8 mouse cellular contexts compared by ENCODE assay signal in genomic region chr3:101812341-101812962, GRCm38 (mm10). TPM values are rescaled to one million over a fixed set of nuclear protein-coding genes. Genes with fewer than 3 reads are reported as not detected.
DNase-seq lines count a peak whose midpoint lies in the region; ATAC-seq and TF ChIP-seq lines count a peak whose summit lies in the region.

No protein-coding gene starts in this region.

- no peaks in the 10 kb centered on the region for H3K36me3 ChIP-seq in hindbrain, postnatal 0 days (ENCODE audit: insufficient read depth, low read length)

- peak; percentile 64 for DNase-seq in ovary, postnatal 36 days (ENCODE audit: low spot score)
- no peak for DNase-seq in ovary, postnatal 10 days (ENCODE audit: low spot score)
- DNase-seq in cerebellum, adult 9-10 months = peak; percentile 85
- DNase-seq in hindbrain, postnatal 0 days (ENCODE audit: low spot score) = peak; percentile 89
- peak; percentile 67 to 79 for DNase-seq in layer of hippocampus, postnatal 36 days
- peak; percentile 80 for DNase-seq in mesoderm, embryonic 11.5 days (ENCODE audit: low read depth, low spot score)
- DNase-seq in skeletal muscle tissue, adult 2 months (ENCODE audit: low read depth, low spot score) = peak; percentile 47

- no peak overlapping the region for H3K4me3 ChIP-seq in hindbrain, postnatal 0 days (ENCODE audit: low read length)

- H3K27me3 ChIP-seq in hindbrain, postnatal 0 days (ENCODE audit: insufficient read depth, low read length) = no peaks in the 10 kb centered on the region

- no peak overlapping the region for H3K9ac ChIP-seq in hindbrain, postnatal 0 days (replicated peaks; ENCODE audit: low read length)

- H3K4me2 ChIP-seq in hindbrain, postnatal 0 days (ENCODE audit: low read depth, low read length) = no peak overlapping the region

- no peak overlapping the region for H3K27ac ChIP-seq in hindbrain, postnatal 0 days

- peak; percentile 96 for ATAC-seq in frontal cortex, adult (ENCODE audit: low TSS enrichment)
- ATAC-seq in hindbrain, postnatal 0 days = peak; percentile 89

- TF ChIP-seq CTCF in hindbrain, postnatal 0 days (IDR thresholded peaks at IDR 0.05; ENCODE audit: low read depth) = peak; percentile 94

- H3K9me3 ChIP-seq in hindbrain, postnatal 0 days (ENCODE audit: low read length) = no peaks in the 10 kb centered on the region

- H3K4me1 ChIP-seq in hindbrain, postnatal 0 days (ENCODE audit: insufficient read depth, low read length) = 0 out of 2 replicates have a peak, but pooled peaks cover 1% of the 10 kb centered on the region

- WGBS in hindbrain, postnatal 0 days = 60% methylated on average over 10 of the region's 10 CpGs

RNA-seq across cellular contexts. Expression of gene Mab21l3, which starts 36.3 kb away (rescaled TPM):
- 0.10 and 0.72 TPM in 2 replicates for total RNA-seq in hindbrain, postnatal 0 days (2014; rRNA removed)
- polyA plus RNA-seq in hindbrain, postnatal 0 days (2015; fragmentation: Nextera tagmentation; extraction: Ambion mirVana) = 0.04 and 0.09 TPM in 2 replicates
- under 1 TPM in 1 of 2 experiments, not detected in 1; 0.13 TPM for total RNA-seq in layer of hippocampus, postnatal 36 days (2021)
